Mouse (Mus musculus): Measurements from ENCODE around the gene Rp2. TPM values are rescaled to one million over a fixed set of nuclear protein-coding genes. Genes with fewer than 3 reads are reported as not detected.
"Not testable (repeated sequence)": the region's sequence is repeated elsewhere in the genome, so short reads cannot be mapped to it uniquely, and the experiment has no call there.

Gene Rp2
- polyA plus RNA-seq (2016; fragmentation: Nextera tagmentation; extraction: Ambion mirVana): 22.7 and 22.9 TPM in 2 replicates

DNA sequence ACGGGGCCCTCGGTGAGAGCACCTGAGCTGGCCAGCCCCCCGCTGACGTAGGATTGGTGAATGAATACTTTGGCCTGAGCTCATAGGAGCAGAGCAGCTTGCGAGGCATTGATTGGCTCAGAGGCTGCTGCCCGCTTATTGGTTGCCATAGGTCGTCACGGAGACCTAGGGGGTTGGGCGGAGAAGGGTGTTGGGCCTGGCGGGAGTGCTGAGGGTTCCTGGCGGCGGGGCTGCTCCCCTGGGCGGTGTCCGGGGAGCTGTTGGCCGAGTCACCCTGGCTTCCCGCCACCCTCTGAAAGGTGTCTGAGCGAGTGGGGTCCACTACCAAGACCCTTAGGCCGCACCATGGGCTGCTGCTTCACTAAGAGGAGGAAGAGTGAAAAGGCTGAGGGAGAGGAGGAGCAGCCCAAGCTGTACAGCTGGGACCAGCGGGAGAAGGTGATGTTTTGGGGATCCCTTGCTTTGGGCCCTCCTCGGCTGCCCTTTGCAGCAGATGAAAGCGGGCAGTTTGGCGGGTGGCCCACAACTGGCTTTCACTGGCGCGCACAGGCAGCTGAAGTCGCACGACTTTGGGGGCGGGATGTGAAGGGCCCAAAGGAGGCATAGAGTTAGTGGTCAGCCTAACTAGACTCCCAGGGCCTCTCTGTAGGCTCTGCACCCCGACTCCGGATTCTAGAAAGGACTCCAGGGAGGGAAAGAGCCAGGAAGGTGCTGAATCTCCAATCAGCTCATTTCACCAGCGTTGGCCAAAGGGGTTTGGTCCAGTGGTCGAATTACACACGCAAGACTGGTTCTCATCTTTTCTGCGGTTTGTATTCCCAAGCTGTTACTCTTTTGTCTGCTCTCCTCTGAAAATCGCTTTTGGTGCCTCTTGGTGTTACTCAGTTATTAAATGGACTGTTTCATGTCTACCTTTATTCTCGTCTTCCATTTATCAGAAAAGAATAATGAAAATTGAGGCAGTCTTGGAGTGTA, at the start of gene Rp2:
Gene Rp2, plus strand, starts transcription at position 91 of the 975 bp plus-strand sequence.
- H3K4me2 ChIP-seq: peak within 1 kb of the TSS; percentile 53

DNA sequence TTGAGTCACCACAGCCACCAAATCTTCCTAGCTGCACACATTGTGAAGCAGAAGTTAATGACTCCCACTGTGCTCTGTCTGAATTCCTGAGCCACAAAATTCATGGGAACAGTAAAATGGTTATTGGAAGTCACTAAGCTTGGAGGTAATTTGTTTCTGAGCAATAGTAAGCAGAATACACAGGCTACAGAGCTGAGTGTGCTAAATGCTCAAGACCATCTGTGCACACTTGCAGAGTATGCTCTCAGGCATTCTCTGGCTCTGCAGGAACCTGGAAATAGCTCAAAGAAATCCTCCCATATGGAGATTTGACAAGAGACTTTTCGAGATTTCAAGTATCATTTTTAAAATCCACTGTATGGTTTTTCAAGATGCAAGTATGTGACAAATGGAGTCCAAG, 31.5 kb upstream of the Rp2 start:
- Histone ChIP-seq H3K4me2 (no peak overlapping the region), H3K4me3 (replicated peaks) (no peak overlapping the region), H3K4me1 (no peaks in the 10 kb centered on the region), H3K27ac (no peak overlapping the region), H3K27me3 (no peaks in the 10 kb centered on the region), H3K36me3 (replicated peaks) (no peaks in the 10 kb centered on the region), H3K9ac (no peak overlapping the region), H3K9me3 (no peaks in the 10 kb centered on the region)
- ATAC-seq (ENCODE audit: low FRiP score): no peak
- WGBS: 69% methylated on average over 1 of the region's 1 CpGs

More for the DNA sequence above, at the start of gene Rp2:
- Histone ChIP-seq H3K27ac (0 out of 2 replicates have a peak within 1 kb of the TSS, but pooled peaks have one; percentile 31), H3K4me3 (replicated peaks) (peak within 1 kb of the TSS; percentile 57), H3K27me3 (no peaks in the 10 kb centered on the region), H3K9ac (peak within 1 kb of the TSS; percentile 63), H3K9me3 (no peaks in the 10 kb centered on the region), H3K36me3 (replicated peaks) (no peaks in the 10 kb centered on the region), H3K4me1 (peaks cover 2% of the 10 kb centered on the region; the same call in 1 of the 2 replicates)
- peak; percentile 100 for ATAC-seq (ENCODE audit: low FRiP score)
- WGBS: 19% methylated on average over 35 of the region's 35 CpGs

DNA sequence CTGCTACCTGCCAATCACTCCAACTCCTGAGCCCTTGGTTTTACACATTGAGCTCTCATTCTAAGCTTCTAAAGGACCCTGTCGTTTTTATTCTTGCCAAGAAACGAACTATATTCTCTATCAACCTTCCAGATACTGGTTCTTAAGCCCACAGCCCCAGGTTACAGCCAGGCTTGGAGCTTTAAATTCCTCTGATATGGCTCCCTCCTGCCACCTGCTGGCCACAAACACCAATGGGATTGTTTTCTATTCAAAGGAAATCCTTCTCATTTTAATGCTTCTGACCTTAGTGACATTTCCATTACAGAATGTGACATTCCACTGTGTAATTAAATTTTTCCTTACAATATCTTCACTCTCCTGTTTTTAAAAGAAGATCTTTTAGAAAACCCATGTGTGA, 28.6 kb upstream of the Rp2 start:
- Histone ChIP-seq H3K9ac (no peak overlapping the region), H3K4me2 (no peak overlapping the region), H3K4me1 (no peaks in the 10 kb centered on the region), H3K36me3 (replicated peaks) (no peaks in the 10 kb centered on the region), H3K27ac (no peak overlapping the region), H3K9me3 (no peaks in the 10 kb centered on the region), H3K4me3 (replicated peaks) (no peak overlapping the region), H3K27me3 (no peaks in the 10 kb centered on the region)
- 21% methylated on average over 2 of the region's 2 CpGs for WGBS
- no peak for ATAC-seq (ENCODE audit: low FRiP score)

DNA sequence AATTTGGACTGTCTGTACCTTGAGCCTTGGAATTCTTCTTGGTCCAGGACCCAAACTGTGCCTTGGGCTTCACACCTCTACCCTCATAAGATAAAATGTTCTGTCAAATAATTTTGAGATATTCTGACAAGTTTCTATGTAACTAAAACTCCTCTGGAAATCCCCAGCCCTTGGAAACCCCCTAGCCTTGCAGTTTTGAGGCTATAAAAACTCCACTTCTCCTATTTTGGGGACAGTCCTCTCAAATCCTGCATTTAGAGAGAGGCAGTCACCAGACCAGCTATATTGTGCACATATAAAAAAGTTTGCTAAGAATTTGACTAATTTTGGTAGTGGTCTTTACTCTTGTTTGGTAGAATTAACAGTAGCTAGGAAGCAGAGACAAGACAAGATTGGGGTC, 19.3 kb upstream of the Rp2 start:
- Histone ChIP-seq H3K27me3 (no peaks in the 10 kb centered on the region), H3K4me2 (no peak overlapping the region), H3K27ac (no peak overlapping the region), H3K4me1 (no peaks in the 10 kb centered on the region), H3K4me3 (replicated peaks) (no peak overlapping the region), H3K9me3 (no peaks in the 10 kb centered on the region), H3K36me3 (replicated peaks) (no peaks in the 10 kb centered on the region), H3K9ac (no peak overlapping the region)
- no peak for ATAC-seq (ENCODE audit: low FRiP score)

DNA sequence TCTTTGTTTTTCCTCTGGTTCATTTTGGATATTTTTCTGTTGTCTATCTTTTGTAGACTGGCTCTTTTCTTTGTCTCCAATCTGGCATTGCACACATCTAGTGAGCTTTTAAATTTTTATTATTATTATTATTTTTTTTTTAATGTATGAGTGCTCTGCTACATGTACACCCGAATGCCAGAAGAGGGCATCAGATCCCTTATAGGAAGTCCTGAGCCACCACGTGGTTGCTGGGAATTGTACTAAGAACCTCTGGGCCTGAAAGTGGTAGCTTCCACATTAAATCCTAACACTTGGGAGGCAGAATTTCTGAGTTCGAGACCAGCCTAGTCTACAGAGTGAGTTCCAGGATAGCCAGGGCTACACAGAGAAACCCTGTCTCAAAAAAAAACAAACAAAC, 17.9 kb upstream of the Rp2 start:
- ATAC-seq (ENCODE audit: low FRiP score): no peak
- Histone ChIP-seq H3K27ac (no peak overlapping the region), H3K4me1 (no peaks in the 10 kb centered on the region), H3K9ac (no peak overlapping the region), H3K27me3 (no peaks in the 10 kb centered on the region), H3K36me3 (replicated peaks) (no peaks in the 10 kb centered on the region), H3K4me3 (replicated peaks) (no peak overlapping the region), H3K9me3 (no peaks in the 10 kb centered on the region), H3K4me2 (no peak overlapping the region)
- 67% methylated on average over 3 of the region's 3 CpGs for WGBS

DNA sequence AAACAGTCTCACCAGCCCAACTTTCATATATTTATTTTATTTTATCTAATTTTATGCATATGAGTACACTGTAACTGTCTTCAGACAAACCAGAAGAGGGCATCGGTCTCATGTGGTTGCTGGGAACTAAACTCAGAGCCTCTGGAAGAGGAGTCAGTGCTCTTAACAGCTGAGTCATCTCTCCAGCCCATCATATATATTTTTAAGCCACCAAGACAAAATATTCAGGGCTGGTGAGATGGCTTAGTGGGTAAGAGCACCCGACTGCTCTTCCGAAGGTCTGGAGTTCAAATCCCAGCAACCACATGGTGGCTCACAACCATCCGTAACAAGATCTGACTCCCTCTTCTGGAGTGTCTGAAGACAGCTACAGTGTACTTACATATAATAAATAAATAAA, 14.0 kb upstream of the Rp2 start:
- 91% methylated on average over 4 of the region's 4 CpGs for WGBS

DNA sequence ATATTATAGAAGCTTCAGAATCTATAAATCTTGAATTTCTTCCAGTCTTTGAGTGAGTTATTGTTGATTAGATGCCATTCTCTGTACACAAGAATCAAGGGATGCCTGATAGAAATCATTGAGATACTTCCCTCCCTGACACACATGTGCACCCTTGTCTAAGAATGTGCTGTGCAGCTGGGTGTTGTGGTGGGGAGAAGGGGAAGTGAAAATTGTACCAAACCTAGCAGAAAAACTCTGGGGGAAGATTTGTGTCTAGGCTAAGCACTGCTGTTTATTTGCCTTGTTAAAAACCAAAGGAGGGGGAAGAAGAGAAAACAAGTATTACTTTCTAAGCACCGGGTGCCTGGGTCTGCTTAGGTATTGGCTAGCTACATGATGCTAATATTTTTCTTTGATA, 9.0 kb upstream of the Rp2 start:
- H3K4me3 ChIP-seq (replicated peaks): no peak overlapping the region
- H3K9ac ChIP-seq: no peak overlapping the region
- H3K4me1 ChIP-seq: no peaks in the 10 kb centered on the region
- H3K27ac ChIP-seq: no peak overlapping the region
- H3K9me3 ChIP-seq: no peaks in the 10 kb centered on the region
- H3K4me2 ChIP-seq: no peak overlapping the region
- 86% methylated on average over 1 of the region's 1 CpGs for WGBS
- no peaks in the 10 kb centered on the region for H3K27me3 ChIP-seq
- ATAC-seq (ENCODE audit: low FRiP score): no peak
- no peaks in the 10 kb centered on the region for H3K36me3 ChIP-seq (replicated peaks)

More for the DNA sequence above, 14.0 kb upstream of the Rp2 start:
- H3K4me3 ChIP-seq (replicated peaks); H3K9ac ChIP-seq; H3K9me3 ChIP-seq; H3K27ac ChIP-seq; H3K36me3 ChIP-seq (replicated peaks); H3K4me1 ChIP-seq; ATAC-seq (ENCODE audit: low FRiP score); H3K4me2 ChIP-seq; H3K27me3 ChIP-seq: not testable (repeated sequence)

DNA sequence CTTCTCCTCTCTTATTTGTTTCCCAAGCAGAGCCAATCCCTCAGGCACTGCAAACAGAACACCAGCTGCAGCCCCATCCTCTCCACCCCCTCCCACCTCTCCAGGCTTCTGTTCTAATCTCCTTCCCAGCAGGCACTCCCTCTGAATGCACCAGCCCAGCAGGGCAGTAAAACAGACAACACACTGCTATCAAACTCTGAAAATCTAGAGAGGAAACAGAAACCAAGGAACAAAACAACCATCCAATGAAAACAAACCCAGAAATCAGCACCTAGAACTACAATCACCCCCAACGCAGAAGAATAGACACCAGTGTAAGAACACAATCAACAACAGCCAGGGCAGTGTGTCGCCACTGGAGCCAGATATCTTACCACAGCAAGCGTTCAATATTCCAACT, 8.0 kb upstream of the Rp2 start:
- ATAC-seq (ENCODE audit: low FRiP score): no peak

DNA sequence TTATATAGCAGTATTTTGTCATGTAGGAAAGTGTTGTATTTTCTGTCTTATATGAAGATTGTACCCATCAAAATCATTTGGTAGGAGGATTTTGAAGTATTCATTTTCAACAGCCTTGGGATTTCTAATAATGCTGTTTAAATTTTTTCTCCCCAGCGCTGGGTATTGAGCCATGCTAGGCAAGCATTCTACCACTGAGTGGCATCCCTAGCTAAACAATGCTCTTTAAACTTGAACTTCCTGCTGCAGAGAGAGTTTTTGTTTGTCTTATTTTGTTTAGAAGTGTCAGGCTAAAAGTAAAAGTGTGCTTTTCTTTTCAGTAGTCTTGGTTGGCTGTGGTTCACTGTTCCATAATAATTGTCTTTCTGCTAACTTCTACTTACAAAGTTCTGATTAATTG, 1.8 kb downstream of the Rp2 start:
- no peaks in the 10 kb centered on the region for H3K36me3 ChIP-seq (replicated peaks)
- 55% methylated on average over 1 of the region's 1 CpGs for WGBS
- H3K9ac ChIP-seq: no peak overlapping the region
- H3K9me3 ChIP-seq: no peaks in the 10 kb centered on the region
- no peak overlapping the region for H3K27ac ChIP-seq
- H3K27me3 ChIP-seq: no peaks in the 10 kb centered on the region
- H3K4me2 ChIP-seq: peak overlapping the region; percentile 31
- H3K4me3 ChIP-seq (replicated peaks): no peak overlapping the region
- no peak for ATAC-seq (ENCODE audit: low FRiP score)
- H3K4me1 ChIP-seq: peaks cover 2% of the 10 kb centered on the region; the same call in 1 of the 2 replicates

More for the DNA sequence above, 8.0 kb upstream of the Rp2 start:
- Histone ChIP-seq H3K36me3 (replicated peaks) (no peaks in the 10 kb centered on the region), H3K27me3 (no peaks in the 10 kb centered on the region), H3K27ac (no peak overlapping the region), H3K9me3 (no peaks in the 10 kb centered on the region), H3K4me3 (replicated peaks) (no peak overlapping the region), H3K4me1 (no peaks in the 10 kb centered on the region), H3K4me2 (no peak overlapping the region), H3K9ac (no peak overlapping the region)
- 32% methylated on average over 3 of the region's 3 CpGs for WGBS

DNA sequence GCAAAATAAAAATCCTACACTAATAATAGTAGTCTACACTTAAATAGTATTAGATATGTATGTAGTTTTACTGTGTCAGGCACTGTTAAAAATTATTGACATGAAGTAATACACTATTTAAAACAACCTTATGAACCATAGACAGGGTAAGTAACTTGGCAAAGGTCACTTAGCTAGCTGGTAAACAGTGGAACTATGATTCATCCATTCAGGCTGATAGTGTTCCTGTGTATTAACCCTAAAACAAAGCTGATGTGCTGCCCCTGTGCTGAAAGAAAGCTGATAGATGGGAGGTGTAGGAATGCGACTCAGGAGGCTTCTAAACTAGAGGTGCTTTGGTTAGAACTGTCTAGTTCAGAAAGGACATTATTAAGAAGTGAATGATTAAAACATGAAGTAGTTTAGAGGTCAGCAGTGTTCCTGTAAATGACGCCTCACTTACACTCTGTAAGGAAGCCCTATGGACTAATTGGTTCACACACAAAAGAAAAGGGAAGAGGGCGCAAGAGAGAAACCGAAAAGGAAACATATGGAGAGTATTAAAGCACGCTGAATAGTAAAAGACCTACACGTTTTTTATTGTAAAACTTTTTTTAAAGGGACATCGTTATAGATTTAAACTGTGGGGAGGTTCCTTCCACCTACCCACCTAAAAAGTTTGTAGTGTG, 15.2 kb downstream of the Rp2 start:
- no peak overlapping the region for H3K9ac ChIP-seq

DNA sequence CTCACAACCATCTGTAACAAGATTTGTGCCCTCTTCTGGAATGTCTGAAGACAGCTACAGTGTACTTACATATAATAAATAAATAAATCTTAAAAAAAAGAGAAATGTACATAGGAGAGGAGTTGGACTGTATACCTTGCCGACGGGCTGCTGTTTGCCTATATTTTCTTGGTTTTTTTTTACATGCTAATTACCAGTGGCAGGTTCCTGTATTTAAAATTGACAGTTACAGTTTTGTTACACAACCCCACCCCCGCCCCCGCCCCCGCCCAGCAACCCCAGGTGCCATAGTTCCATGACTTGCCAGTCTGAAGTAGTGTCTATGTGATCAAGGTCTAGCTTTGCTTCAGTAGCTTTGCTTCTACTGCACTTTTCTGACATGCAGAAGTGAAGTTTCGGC, 18.0 kb downstream of the Rp2 start:
- Histone ChIP-seq H3K4me2 (no peak overlapping the region), H3K9me3 (no peaks in the 10 kb centered on the region), H3K4me3 (replicated peaks) (no peak overlapping the region), H3K9ac (no peak overlapping the region), H3K36me3 (replicated peaks) (no peaks in the 10 kb centered on the region; the same call in 1 of the 2 replicates), H3K27me3 (no peaks in the 10 kb centered on the region), H3K4me1 (no peaks in the 10 kb centered on the region), H3K27ac (no peak overlapping the region)
- 86% methylated on average over 6 of the region's 6 CpGs for WGBS
- ATAC-seq (ENCODE audit: low FRiP score): no peak

More for the DNA sequence above, 15.2 kb downstream of the Rp2 start:
- Histone ChIP-seq H3K27me3 (no peaks in the 10 kb centered on the region), H3K27ac (no peak overlapping the region), H3K36me3 (replicated peaks) (no peaks in the 10 kb centered on the region; the same call in 1 of the 2 replicates), H3K4me3 (replicated peaks) (no peak overlapping the region), H3K4me2 (no peak overlapping the region), H3K9me3 (no peaks in the 10 kb centered on the region), H3K4me1 (no peaks in the 10 kb centered on the region)
- 55% methylated on average over 7 of the region's 7 CpGs for WGBS
- no peak; the same call in 1 of the 2 replicates for ATAC-seq (ENCODE audit: low FRiP score)

DNA sequence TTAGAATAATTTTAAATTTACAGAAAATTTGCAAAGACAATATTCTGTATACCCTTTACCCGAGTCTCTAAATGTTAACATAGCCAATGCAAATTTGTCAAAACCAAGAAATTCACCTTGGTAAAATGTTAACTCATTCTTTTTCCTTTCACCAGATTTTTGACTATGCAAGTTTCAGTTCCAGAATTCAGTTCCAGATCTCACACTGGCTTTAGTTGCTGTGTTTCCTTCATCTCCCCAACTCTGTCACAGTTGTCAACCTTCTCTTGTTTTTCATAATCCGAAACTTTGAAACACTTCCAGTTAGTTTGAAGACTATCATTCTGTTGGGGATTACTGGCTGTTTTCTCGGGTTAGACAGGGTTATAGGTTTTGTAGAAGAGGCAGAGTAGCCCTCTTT, 22.7 kb downstream of the Rp2 start:
- Histone ChIP-seq H3K27me3 (no peaks in the 10 kb centered on the region), H3K36me3 (replicated peaks) (no peaks in the 10 kb centered on the region; the same call in 1 of the 2 replicates), H3K9me3 (no peaks in the 10 kb centered on the region), H3K9ac (no peak overlapping the region), H3K27ac (no peak overlapping the region), H3K4me1 (no peaks in the 10 kb centered on the region), H3K4me3 (replicated peaks) (no peak overlapping the region), H3K4me2 (no peak overlapping the region)
- whole genome bisulfite sequencing: 83% methylated on average over 3 of the region's 3 CpGs
- ATAC-seq (ENCODE audit: low FRiP score): no peak

Measured in forebrain, embryonic 12.5 days (tissue).